Mouse (Mus musculus): Measurements from ENCODE around the gene Il4ra. TPM values are rescaled to one million over a fixed set of nuclear protein-coding genes. Genes with fewer than 3 reads are reported as not detected.

The Il4ra gene
- total and polyA plus RNA-seq, 3 experiments = 18.2 to 27.4 (median 26.4) TPM

GRCm38 (mm10) chr7:125604362-125605319 is 52.7 kb downstream of the Il4ra start (continued):
- 0 out of 2 replicates have a peak, but pooled peaks have one; percentile 27 for TF ChIP-seq UBTF (IDR thresholded peaks at IDR 0.05; ENCODE audit: low read depth, low read length)
- TF ChIP-seq TBP (conservative IDR thresholded peaks at IDR 0.05; ENCODE audit: low read depth, low read length) = 0 out of 2 replicates have a peak, but pooled peaks have one; percentile 31
- TF ChIP-seq POLR2AphosphoS2 (IDR thresholded peaks at IDR 0.05; ENCODE audit: low read depth, low read length) = no peak
- TF ChIP-seq USF2 (conservative IDR thresholded peaks at IDR 0.05; ENCODE audit: low read depth, low read length) = no peak
- no peak for TF ChIP-seq GABPA (IDR thresholded peaks at IDR 0.05; ENCODE audit: insufficient replicate concordance, low read depth, low read length)
- TF ChIP-seq MAX (IDR thresholded peaks at IDR 0.05; ENCODE audit: low read length) = peak; percentile 73

DNA sequence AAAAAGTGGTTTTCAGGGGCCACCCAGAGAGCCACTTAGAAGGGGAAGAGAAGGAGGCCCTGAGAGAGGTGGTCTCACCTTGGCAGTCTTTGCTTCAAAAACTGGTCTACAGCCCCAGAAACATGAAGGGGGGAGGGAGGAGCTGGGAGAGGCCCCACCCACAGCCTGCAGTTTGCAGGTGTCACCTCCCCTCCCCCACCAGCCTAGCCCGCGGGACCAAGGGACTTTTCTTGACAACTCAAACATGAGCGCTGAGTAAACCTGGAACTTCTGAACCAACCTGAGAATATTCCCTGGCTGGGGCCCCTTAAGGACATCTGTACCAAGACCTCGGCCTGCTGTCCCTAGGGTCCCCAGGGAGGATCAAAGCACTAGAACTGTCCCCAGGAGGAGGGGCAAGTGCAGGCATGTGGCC is 53.8 kb downstream of the Il4ra start:
- peaks cover 4 to 48% of the 10 kb centered on the region in 2 experiments for H3K4me1 ChIP-seq (ENCODE audit: control insufficient read depth in 1 of 2, insufficient read depth in 2 of 2)
- TF ChIP-seq CTCF (conservative IDR thresholded peaks at IDR 0.05 in 1 of 2, IDR thresholded peaks at IDR 0.05 in 1 of 2; ENCODE audit: low read depth in 2 of 2, low read length in 2 of 2) (no peak), ZMIZ1 (IDR thresholded peaks at IDR 0.05; ENCODE audit: low read depth, low read length) (no peak; the same call in 1 of the 2 replicates), MXI1 (IDR thresholded peaks at IDR 0.05; ENCODE audit: low read depth, low read length) (no peak), USF1 (IDR thresholded peaks at IDR 0.05; ENCODE audit: low read depth, low read length) (0 out of 2 replicates have a peak, but pooled peaks have one; percentile 18), ZC3H11A (IDR thresholded peaks at IDR 0.05; ENCODE audit: low read depth, low read length) (no peak), USF2 (conservative IDR thresholded peaks at IDR 0.05; ENCODE audit: low read depth, low read length) (no peak), MAX (IDR thresholded peaks at IDR 0.05; ENCODE audit: low read length) (peak; percentile 88; the same call in 1 of the 2 replicates), POLR2AphosphoS2 (IDR thresholded peaks at IDR 0.05; ENCODE audit: low read depth, low read length) (no peak; the same call in none of the 2 replicates), SMC3 (IDR thresholded peaks at IDR 0.05; ENCODE audit: low read depth, low read length) (peak; percentile 9; the same call in 1 of the 2 replicates), MAZ (IDR thresholded peaks at IDR 0.05; ENCODE audit: low read depth, low read length) (peak; percentile 99), MAFK (IDR thresholded peaks at IDR 0.05; ENCODE audit: insufficient replicate concordance, low read length) (peak; percentile 88), NRF1 (IDR thresholded peaks at IDR 0.05; ENCODE audit: low read depth, low read length) (peak; percentile 33; the same call in 1 of the 2 replicates), MEF2A (IDR thresholded peaks at IDR 0.05; ENCODE audit: borderline replicate concordance, low read depth, low read length) (peak; percentile 97), BHLHE40 (IDR thresholded peaks at IDR 0.05; ENCODE audit: low read depth, low read length) (peak; percentile 97), TCF12 (IDR thresholded peaks at IDR 0.05; ENCODE audit: low read depth, low read length) (peak; percentile 100), NELFE (IDR thresholded peaks at IDR 0.05; ENCODE audit: low read depth, low read length) (peak; percentile 57), ZKSCAN1 (IDR thresholded peaks at IDR 0.05; ENCODE audit: borderline replicate concordance, low read depth, low read length) (no peak), MYC (IDR thresholded peaks at IDR 0.05; ENCODE audit: low read depth, low read length) (peak; percentile 85; the same call in 1 of the 2 replicates), RAD21 (IDR thresholded peaks at IDR 0.05; ENCODE audit: low read depth, low read length) (no peak; the same call in 1 of the 2 replicates), ZNF384 (IDR thresholded peaks at IDR 0.05; ENCODE audit: low read depth, low read length) (peak; percentile 61), CHD2 (IDR thresholded peaks at IDR 0.05; ENCODE audit: low read length) (peak; percentile 97), ELF1 (IDR thresholded peaks at IDR 0.05; ENCODE audit: low read depth, low read length) (peak; percentile 59), GABPA (IDR thresholded peaks at IDR 0.05; ENCODE audit: insufficient replicate concordance, low read depth, low read length) (no peak), HCFC1 (IDR thresholded peaks at IDR 0.05; ENCODE audit: low read depth, low read length) (peak; percentile 32; the same call in 1 of the 2 replicates), JUN (IDR thresholded peaks at IDR 0.05; ENCODE audit: insufficient read depth, low read depth, low read length) (peak; percentile 92), UBTF (IDR thresholded peaks at IDR 0.05; ENCODE audit: low read depth, low read length) (no peak), ETS1 (conservative IDR thresholded peaks at IDR 0.05; ENCODE audit: low read depth, low read length) (peak; percentile 98), TBP (conservative IDR thresholded peaks at IDR 0.05; ENCODE audit: low read depth, low read length) (peak; percentile 87), EP300 (IDR thresholded peaks at IDR 0.05; ENCODE audit: low read length) (peak; percentile 99), KAT2A (IDR thresholded peaks at IDR 0.05; ENCODE audit: insufficient replicate concordance, low read length) (peak; percentile 82; the same call in 1 of the 2 replicates), RCOR1 (conservative IDR thresholded peaks at IDR 0.05; ENCODE audit: low read depth, low read length) (peak; percentile 98), POLR2A (IDR thresholded peaks at IDR 0.05; ENCODE audit: low read depth, low read length) (peak; percentile 79)

More for the DNA sequence above, 53.8 kb downstream of the Il4ra start:
- H3K4me2 ChIP-seq (ENCODE audit: insufficient read depth, low read depth, poor library complexity, severe bottlenecking) = peak overlapping the region; percentile 41; the same call in 1 of the 2 replicates
- H3K9me3 ChIP-seq (replicated peaks; ENCODE audit: low read length) = peaks cover 7% of the 10 kb centered on the region
- in situ Hi-C loops (cut with MboI; ENCODE audit: low pct_ligation_motif_present, low pct_unique_long_range_greater_than_20kb, low sequenced_read_pairs) = no loop called here
- H3K36me3 ChIP-seq (replicated peaks in 1 of 2; ENCODE audit: control insufficient read depth in 1 of 2, insufficient read depth in 1 of 2, low read length in 1 of 2) = peaks cover 43 to 56% of the 10 kb centered on the region in 2 experiments
- H3K79me2 ChIP-seq (replicated peaks; ENCODE audit: control insufficient read depth, extremely low read depth, insufficient read depth, poor library complexity, severe bottlenecking) = peaks cover 68% of the 10 kb centered on the region
- H3K27me3 ChIP-seq (replicated peaks) = no peaks in the 10 kb centered on the region
- H3K4me3 ChIP-seq (replicated peaks in 1 of 3; ENCODE audit: low read depth in 2 of 3, low read length in 2 of 3, poor library complexity in 1 of 3) = peak overlapping the region; percentile 86 to 99 (median 94)
- peak overlapping the region; percentile 100 for H3K27ac ChIP-seq (ENCODE audit: insufficient read depth, low read depth)
- DNase-seq (ENCODE audit: extremely low read depth) = peak; percentile 99
- H3K9ac ChIP-seq (ENCODE audit: insufficient read depth, low read depth) = peak overlapping the region; percentile 97
- dilution Hi-C loops (cut with MboI; ENCODE audit: extremely low pct_ligation_motif_present, extremely low pct_unique_long_range_greater_than_20kb, low sequenced_read_pairs) = no loop called here
